Mouse (Mus musculus) heart, postnatal 0 days (tissue): ENCODE measurements at regions not wholly inside any gene's neighbourhood (a gene's known extent, or its start where the extent isn't known, plus 50 kb on each side); places are given as distances from the start of the nearest gene placed in this dataset.

ENCODE experiments used
- CTCF ChIP-seq: IDR thresholded peaks from 2 replicates; pipeline ENCODE4 v1.5.1; 2016; ENCODE audit warnings: antibody characterized with exemption, control low read depth, low read depth
- EP300 ChIP-seq: IDR thresholded peaks from 2 replicates; pipeline ENCODE4 v1.6.1; 2016; ENCODE audit warnings: antibody characterized with exemption, low read depth

GRCm38 (mm10) chr1:33249474-33249873 is 420.1 kb downstream of the Prim2 start:
- no peak for TF ChIP-seq CTCF
- no peak for TF ChIP-seq EP300
